Mouse (Mus musculus) thymus, postnatal 0 days (tissue): ENCODE results near the gene Tgtp2. TPM values are rescaled to one million over a fixed set of nuclear protein-coding genes. Genes with fewer than 3 reads are reported as not detected.

Experiments used
- polyA plus RNA-seq: library from polyadenylated mRNA; unstranded; fragments of >200 nt; fragmentation: Nextera tagmentation; extraction: Ambion mirVana; gene quantifications from 2 replicates; pipeline ENCODE4 v1.2.1, GENCODE M21; 2015

The Tgtp2 gene
- polyA plus RNA-seq, 1 experiment from 2014 or later: 58.7 TPM

Other genes with a start within 250 kb of the Tgtp2 start
- gene Trim41, start 246.9 kb downstream of the Tgtp2 start, polyA plus RNA-seq: 3.5 and 5.5 TPM in 2 replicates
- 1.1 and 2.1 TPM in 2 replicates for gene Trim7, start 238.1 kb downstream of the Tgtp2 start, polyA plus RNA-seq
- 7.6 and 8.8 TPM in 2 replicates for gene Gm12184, start 237.6 kb downstream of the Tgtp2 start, polyA plus RNA-seq
- gene Irgm1, start 192.5 kb downstream of the Tgtp2 start, polyA plus RNA-seq: 57.1 and 61.0 TPM in 2 replicates
- gene Gm5431, start 162.0 kb downstream of the Tgtp2 start, polyA plus RNA-seq: 0.29 and 0.46 TPM in 2 replicates
- gene Psme2b, start 118.0 kb downstream of the Tgtp2 start, polyA plus RNA-seq: 6.3 and 9.0 TPM in 2 replicates
- gene Olfr56, start 85.3 kb downstream of the Tgtp2 start, polyA plus RNA-seq: 0.25 and 0.36 TPM in 2 replicates
- gene 9930111J21Rik1, start 84.8 kb downstream of the Tgtp2 start, polyA plus RNA-seq: 1.8 and 2.1 TPM in 2 replicates
- 0.93 and 1.2 TPM in 2 replicates for gene Gm12185, start 72.0 kb downstream of the Tgtp2 start, polyA plus RNA-seq
- 59.3 and 61.7 TPM in 2 replicates for gene Tgtp1, start 70.0 kb downstream of the Tgtp2 start, polyA plus RNA-seq
- gene 9930111J21Rik2, start 13.0 kb downstream of the Tgtp2 start, polyA plus RNA-seq: 1.1 and 1.5 TPM in 2 replicates
- gene Ifi47, start 12.4 kb upstream of the Tgtp2 start, polyA plus RNA-seq: 87.1 and 88.7 TPM in 2 replicates
- 0.10 and 0.16 TPM in 2 replicates for gene Olfr1396, start 50.7 kb upstream of the Tgtp2 start, polyA plus RNA-seq
- gene Olfr1395, start 78.1 kb upstream of the Tgtp2 start, polyA plus RNA-seq: not detected in 2 replicates
- not detected in 2 replicates for gene Olfr1394, start 90.2 kb upstream of the Tgtp2 start, polyA plus RNA-seq
- gene Btnl9, start 123.0 kb upstream of the Tgtp2 start, polyA plus RNA-seq: 1.1 and 1.7 TPM in 2 replicates
- 33.8 and 36.1 TPM in 2 replicates for gene Zfp62, start 139.1 kb upstream of the Tgtp2 start, polyA plus RNA-seq
- gene Mgat1, start 180.0 kb upstream of the Tgtp2 start, polyA plus RNA-seq: 82.0 and 82.7 TPM in 2 replicates
- not detected in 2 replicates for gene Olfr1393, start 214.1 kb upstream of the Tgtp2 start, polyA plus RNA-seq
- not detected in 2 replicates for gene Olfr1392, start 221.1 kb upstream of the Tgtp2 start, polyA plus RNA-seq
- not detected in 2 replicates for gene Olfr10, start 240.5 kb upstream of the Tgtp2 start, polyA plus RNA-seq